Mouse (Mus musculus): ENCODE data around the gene Eml4. TPM values are rescaled to one million over a fixed set of nuclear protein-coding genes. Genes with fewer than 3 reads are reported as not detected.

The Eml4 gene
- polyA plus RNA-seq, 1 experiment, result 22.1 TPM

- Histone ChIP-seq H3K27ac (ENCODE audit: insufficient read depth, low read length) (no peak overlapping the region), H3K4me1 (ENCODE audit: control insufficient read depth, insufficient read depth, low read length) (peaks cover 2% of the 10 kb centered on the region; the same call in 1 of the 2 replicates), H3K4me3 (ENCODE audit: insufficient read depth, low read length) (no peak overlapping the region)
- no peak for TF ChIP-seq CTCF (IDR thresholded peaks at IDR 0.05; ENCODE audit: extremely low read depth, insufficient read depth, low read length)
Measured at GRCm38 (mm10) chr17:83359934-83360333, 9.2 kb downstream of the Eml4 start.

- H3K27ac ChIP-seq (ENCODE audit: insufficient read depth, low read length), result no peak overlapping the region
- peaks cover 2% of the 10 kb centered on the region; the same call in 1 of the 2 replicates for H3K4me1 ChIP-seq (ENCODE audit: control insufficient read depth, insufficient read depth, low read length)
- H3K4me3 ChIP-seq (ENCODE audit: insufficient read depth, low read length), result no peak overlapping the region
- TF ChIP-seq CTCF (IDR thresholded peaks at IDR 0.05; ENCODE audit: extremely low read depth, insufficient read depth, low read length), result no peak
- no peak for TF ChIP-seq POLR2A (IDR thresholded peaks at IDR 0.05; ENCODE audit: extremely low read depth, insufficient read depth, low read length)
Measured at GRCm38 (mm10) chr17:83360796-83361566, 10.2 kb downstream of the Eml4 start.

- TF ChIP-seq CTCF (IDR thresholded peaks at IDR 0.05; ENCODE audit: extremely low read depth, insufficient read depth, low read length) (no peak), POLR2A (IDR thresholded peaks at IDR 0.05; ENCODE audit: extremely low read depth, insufficient read depth, low read length) (no peak)
- Histone ChIP-seq H3K27ac (ENCODE audit: insufficient read depth, low read length) (no peak overlapping the region), H3K4me3 (ENCODE audit: insufficient read depth, low read length) (no peak overlapping the region), H3K4me1 (ENCODE audit: control insufficient read depth, insufficient read depth, low read length) (peaks cover 2% of the 10 kb centered on the region; the same call in 1 of the 2 replicates)
Measured at GRCm38 (mm10) chr17:83363081-83363480, 12.3 kb downstream of the Eml4 start.

GRCm38 (mm10) chr17:83364296-83364695 lies 13.6 kb downstream of the Eml4 start:
- Histone ChIP-seq H3K27ac (ENCODE audit: insufficient read depth, low read length) (no peak overlapping the region), H3K4me3 (ENCODE audit: insufficient read depth, low read length) (no peak overlapping the region), H3K4me1 (ENCODE audit: control insufficient read depth, insufficient read depth, low read length) (peaks cover 2% of the 10 kb centered on the region; the same call in 1 of the 2 replicates)
- TF ChIP-seq POLR2A (IDR thresholded peaks at IDR 0.05; ENCODE audit: extremely low read depth, insufficient read depth, low read length) (no peak), CTCF (IDR thresholded peaks at IDR 0.05; ENCODE audit: extremely low read depth, insufficient read depth, low read length) (no peak)

- TF ChIP-seq CTCF (IDR thresholded peaks at IDR 0.05; ENCODE audit: extremely low read depth, insufficient read depth, low read length) (no peak), POLR2A (IDR thresholded peaks at IDR 0.05; ENCODE audit: extremely low read depth, insufficient read depth, low read length) (no peak)
- Histone ChIP-seq H3K4me1 (ENCODE audit: control insufficient read depth, insufficient read depth, low read length) (peaks cover 2% of the 10 kb centered on the region; the same call in 1 of the 2 replicates), H3K27ac (ENCODE audit: insufficient read depth, low read length) (no peak overlapping the region), H3K4me3 (ENCODE audit: insufficient read depth, low read length) (no peak overlapping the region)
Measured at GRCm38 (mm10) chr17:83365130-83365529, 14.4 kb downstream of the Eml4 start.

- Histone ChIP-seq H3K4me3 (ENCODE audit: insufficient read depth, low read length) (no peak overlapping the region), H3K4me1 (ENCODE audit: control insufficient read depth, insufficient read depth, low read length) (peaks cover 2% of the 10 kb centered on the region; the same call in 1 of the 2 replicates), H3K27ac (ENCODE audit: insufficient read depth, low read length) (no peak overlapping the region)
- TF ChIP-seq CTCF (IDR thresholded peaks at IDR 0.05; ENCODE audit: extremely low read depth, insufficient read depth, low read length), result no peak
- no peak for TF ChIP-seq POLR2A (IDR thresholded peaks at IDR 0.05; ENCODE audit: extremely low read depth, insufficient read depth, low read length)
Measured at GRCm38 (mm10) chr17:83365614-83366355, 15.1 kb downstream of the Eml4 start.

- Histone ChIP-seq H3K4me1 (ENCODE audit: control insufficient read depth, insufficient read depth, low read length) (peaks cover 2% of the 10 kb centered on the region; the same call in 1 of the 2 replicates), H3K27ac (ENCODE audit: insufficient read depth, low read length) (no peak overlapping the region), H3K4me3 (ENCODE audit: insufficient read depth, low read length) (no peak overlapping the region)
- no peak for TF ChIP-seq POLR2A (IDR thresholded peaks at IDR 0.05; ENCODE audit: extremely low read depth, insufficient read depth, low read length)
- TF ChIP-seq CTCF (IDR thresholded peaks at IDR 0.05; ENCODE audit: extremely low read depth, insufficient read depth, low read length), result no peak
Measured at GRCm38 (mm10) chr17:83367387-83367786, 16.7 kb downstream of the Eml4 start.

GRCm38 (mm10) chr17:83374123-83374522 lies 23.4 kb downstream of the Eml4 start:
- no peak for TF ChIP-seq CTCF (IDR thresholded peaks at IDR 0.05; ENCODE audit: extremely low read depth, insufficient read depth, low read length)
- TF ChIP-seq POLR2A (IDR thresholded peaks at IDR 0.05; ENCODE audit: extremely low read depth, insufficient read depth, low read length), result no peak
- Histone ChIP-seq H3K27ac (ENCODE audit: insufficient read depth, low read length) (no peak overlapping the region), H3K4me1 (ENCODE audit: control insufficient read depth, insufficient read depth, low read length) (no peaks in the 10 kb centered on the region), H3K4me3 (ENCODE audit: insufficient read depth, low read length) (no peak overlapping the region)

- Histone ChIP-seq H3K4me1 (ENCODE audit: control insufficient read depth, insufficient read depth, low read length) (peaks cover 1% of the 10 kb centered on the region; the same call in 1 of the 2 replicates), H3K27ac (ENCODE audit: insufficient read depth, low read length) (no peak overlapping the region), H3K4me3 (ENCODE audit: insufficient read depth, low read length) (no peak overlapping the region)
- TF ChIP-seq POLR2A (IDR thresholded peaks at IDR 0.05; ENCODE audit: extremely low read depth, insufficient read depth, low read length), result no peak
- no peak for TF ChIP-seq CTCF (IDR thresholded peaks at IDR 0.05; ENCODE audit: extremely low read depth, insufficient read depth, low read length)
Measured at GRCm38 (mm10) chr17:83375848-83376247, 25.1 kb downstream of the Eml4 start.

Data from cortical plate, adult 2 months (tissue).